Mouse (Mus musculus): ENCODE measurements around the gene Gpr171. TPM values are rescaled to one million over a fixed set of nuclear protein-coding genes. Genes with fewer than 3 reads are reported as not detected.
"Not testable (repeated sequence)": the region's sequence is repeated elsewhere in the genome, so short reads cannot be mapped to it uniquely, and the experiment has no call there.

The Gpr171 gene
- total RNA-seq, 2 experiments from 2014 or later, result 0.17 TPM; not detected in 1

GRCm38 (mm10) chr3:59121067-59121730, 19.6 kb upstream of the Gpr171 start:
- no peak for DNase-seq (ENCODE audit: low spot score in 2 of 2)

GRCm38 (mm10) chr3:59113973-59114517, 12.4 kb upstream of the Gpr171 start:
- no peak for DNase-seq (ENCODE audit: low spot score in 2 of 2)

DNA sequence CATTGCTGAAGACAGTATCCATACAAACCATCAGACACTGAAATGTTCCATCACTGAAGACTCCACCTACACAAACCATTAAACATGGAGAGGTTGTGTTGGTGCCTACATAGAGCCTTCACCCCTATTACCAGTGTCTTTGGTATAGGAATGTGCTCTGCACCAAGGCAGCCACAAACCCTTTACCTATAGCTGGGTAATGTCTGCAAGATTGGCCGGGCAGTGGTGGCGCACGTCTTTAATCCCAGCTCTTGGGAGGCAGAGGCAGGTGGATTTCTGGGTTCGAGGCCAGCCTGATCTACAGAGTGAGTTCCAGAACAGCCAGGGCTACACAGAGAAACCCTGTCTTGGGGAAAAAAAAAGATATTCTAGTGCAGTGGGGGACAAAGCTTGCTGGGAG, 11.7 kb upstream of the Gpr171 start:
- not testable (repeated sequence) for DNase-seq (ENCODE audit: low spot score in 2 of 2)

- DNase-seq (ENCODE audit: low spot score in 2 of 2), result no peak
Measured at GRCm38 (mm10) chr3:59111944-59112343, 10.3 kb upstream of the Gpr171 start.

DNA sequence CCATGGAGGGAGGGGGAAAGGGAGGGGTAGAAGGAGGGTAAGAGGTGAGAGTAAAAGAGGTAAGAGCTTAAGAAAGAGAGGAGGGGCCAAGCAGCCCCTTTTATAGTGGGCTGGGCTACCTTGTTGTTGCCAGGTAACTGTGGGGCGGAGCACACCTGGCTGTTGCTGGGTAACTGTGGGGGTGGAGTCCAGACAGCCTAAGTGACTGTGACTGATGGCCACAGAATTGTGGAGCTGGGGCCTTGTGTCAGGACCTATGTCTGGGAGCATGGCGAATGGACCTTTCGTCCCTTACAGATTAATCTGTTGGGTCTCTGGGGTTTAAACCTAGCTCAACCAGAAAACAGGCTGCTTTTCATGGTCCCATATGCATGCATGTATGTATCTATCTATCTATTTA, 8.2 kb upstream of the Gpr171 start:
- DNase-seq (ENCODE audit: low spot score in 2 of 2), result not testable (repeated sequence)

DNA sequence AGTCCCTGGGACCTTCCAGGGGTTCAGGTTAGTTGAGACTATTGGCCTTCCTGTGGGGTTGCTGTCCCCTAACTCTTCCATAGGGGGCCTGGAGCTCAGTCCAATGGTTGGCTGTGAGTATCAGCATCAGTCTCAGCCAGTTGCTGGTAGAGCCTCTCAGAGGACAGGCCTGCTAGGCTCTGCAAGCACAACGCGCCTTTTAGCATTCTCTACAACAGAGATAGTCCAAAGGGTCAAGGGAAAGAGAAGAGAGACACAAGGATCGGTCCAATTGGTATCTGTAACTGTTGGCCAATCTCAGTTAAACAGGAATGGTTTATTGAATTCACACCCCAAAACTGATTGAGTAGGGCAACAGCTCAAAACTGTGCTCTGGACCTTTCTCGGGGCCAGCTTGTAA, 5.8 kb upstream of the Gpr171 start:
- DNase-seq (ENCODE audit: low spot score in 2 of 2), result no peak

- no peak for DNase-seq (ENCODE audit: low spot score in 2 of 2)
Measured at GRCm38 (mm10) chr3:59104462-59104861, 2.8 kb upstream of the Gpr171 start.

DNA sequence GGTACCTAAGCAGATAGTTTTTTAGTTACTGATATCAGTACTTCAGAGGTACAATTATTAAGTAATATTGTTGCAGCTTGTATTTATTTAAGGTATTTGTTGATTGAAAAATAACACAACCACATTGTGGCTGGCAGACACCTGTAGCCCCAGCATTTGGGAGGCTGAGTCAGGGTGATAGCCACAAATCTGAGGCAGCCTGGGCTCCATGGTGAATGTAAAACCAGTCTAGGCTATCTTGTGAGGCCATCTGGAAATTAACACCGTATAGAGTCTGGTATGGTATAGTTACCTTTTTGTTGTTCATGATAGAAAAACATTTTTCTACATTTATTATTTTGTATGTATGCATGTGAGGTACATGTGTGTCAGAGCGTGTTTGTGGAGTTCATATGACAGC, 525 bp upstream of the Gpr171 start:
- DNase-seq (ENCODE audit: low spot score in 2 of 2), result no peak

GRCm38 (mm10) chr3:59098540-59098939, 3.1 kb downstream of the Gpr171 start:
- DNase-seq (ENCODE audit: low spot score in 2 of 2), result no peak

DNA sequence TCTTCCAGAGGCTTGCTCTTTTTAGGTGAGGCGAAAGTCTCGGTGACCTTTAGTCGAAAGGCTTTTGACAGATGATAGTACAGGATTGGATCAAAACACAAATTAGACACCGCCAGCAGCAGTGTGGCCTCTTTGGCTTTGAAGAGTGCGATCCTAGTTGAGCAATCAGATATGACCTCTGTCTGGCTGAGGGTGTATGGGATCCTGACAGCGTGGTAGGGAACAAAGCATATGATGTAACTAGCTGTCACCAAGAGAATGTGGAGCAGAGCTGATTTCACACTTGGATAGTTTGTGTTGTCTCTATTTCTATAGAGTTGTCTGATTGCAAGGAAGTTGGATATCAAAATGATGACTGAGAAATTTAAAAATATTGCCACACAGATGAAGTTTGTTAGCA, 4.2 kb downstream of the Gpr171 start:
- DNase-seq (ENCODE audit: low spot score in 2 of 2), result no peak

DNA sequence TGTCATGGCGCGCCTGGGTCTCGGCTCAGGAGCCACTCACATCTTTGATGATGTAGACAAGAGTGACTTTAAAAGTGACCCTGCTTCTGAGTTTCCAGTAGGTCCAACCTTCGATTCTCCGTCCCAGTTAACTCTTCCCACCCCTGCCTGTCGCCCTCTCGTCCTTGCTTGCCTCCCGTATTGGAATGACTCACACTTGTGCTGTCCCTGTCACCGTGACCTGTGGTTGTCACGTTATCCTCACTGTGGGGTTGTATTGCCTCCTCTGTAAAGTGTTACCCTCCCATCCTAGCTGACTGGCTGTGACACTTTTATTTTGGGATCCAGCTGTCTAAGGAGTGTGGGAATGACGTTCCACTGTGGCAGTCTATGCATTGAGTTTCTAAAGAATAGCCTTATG, 8.9 kb downstream of the Gpr171 start:
- DNase-seq (ENCODE audit: low spot score in 2 of 2), result no peak

DNA sequence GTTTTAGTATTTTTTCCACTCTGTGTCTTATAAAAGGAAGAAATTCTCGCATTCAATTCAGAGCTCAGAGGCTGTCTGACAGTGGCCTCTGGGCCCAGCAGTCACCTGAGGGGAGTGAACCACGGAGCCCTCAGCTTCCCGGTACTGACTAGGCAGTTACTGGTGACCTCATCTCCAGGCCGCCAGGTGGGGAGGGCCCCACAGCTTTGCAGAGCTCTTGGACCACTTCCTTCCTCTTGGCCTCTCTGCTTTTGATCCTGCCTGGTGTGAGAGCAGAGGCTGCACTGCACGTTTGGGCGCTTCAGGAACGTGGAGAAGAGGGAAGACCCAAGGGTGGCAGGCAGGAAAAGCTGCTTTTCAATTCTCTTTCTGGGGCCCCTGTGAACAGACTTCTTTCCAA, 20.7 kb downstream of the Gpr171 start:
- no peak for DNase-seq (ENCODE audit: low spot score in 2 of 2)

DNA sequence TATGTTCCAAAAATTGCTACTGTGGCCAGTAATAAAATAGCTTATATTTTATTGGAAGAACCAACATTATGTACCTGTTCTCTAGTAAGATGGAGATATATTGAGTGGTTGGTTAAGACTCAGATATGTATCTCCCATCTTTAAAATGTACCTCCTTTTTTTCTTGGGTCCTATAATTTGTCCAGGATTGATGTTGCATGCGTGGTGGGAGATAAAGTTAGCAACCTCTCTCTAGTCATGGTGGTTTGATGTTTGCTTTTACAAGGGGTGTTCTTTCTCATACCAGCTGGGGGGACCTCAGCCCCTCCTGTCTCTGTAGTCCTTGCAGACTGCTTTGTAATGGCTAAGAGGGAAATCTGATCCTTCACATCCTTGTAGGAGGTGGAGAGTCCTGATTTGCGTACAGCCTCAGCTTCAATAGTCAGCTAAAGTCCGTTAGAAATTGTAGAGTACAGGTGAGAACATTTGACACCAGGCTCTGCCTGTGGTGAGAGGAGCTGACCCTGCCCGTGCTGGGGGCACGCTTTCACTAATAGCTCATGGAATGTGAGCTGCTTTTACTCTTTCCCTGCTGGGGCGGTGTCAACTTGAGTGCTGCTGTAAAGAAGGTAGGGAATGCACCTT, 21.2 kb downstream of the Gpr171 start:
- DNase-seq (ENCODE audit: low spot score in 2 of 2), result no peak

GRCm38 (mm10) chr3:59079327-59079726, 22.3 kb downstream of the Gpr171 start:
- no peak for DNase-seq (ENCODE audit: low spot score in 2 of 2)

GRCm38 (mm10) chr3:59078585-59078984, 23.0 kb downstream of the Gpr171 start:
- DNase-seq (ENCODE audit: low spot score in 2 of 2), result no peak

- no peak for DNase-seq (ENCODE audit: low spot score in 2 of 2)
Measured at GRCm38 (mm10) chr3:59077278-59077677, 24.3 kb downstream of the Gpr171 start.

GRCm38 (mm10) chr3:59069071-59069470, 32.5 kb downstream of the Gpr171 start:
- not testable (repeated sequence) for DNase-seq (ENCODE audit: low spot score in 2 of 2)

DNA sequence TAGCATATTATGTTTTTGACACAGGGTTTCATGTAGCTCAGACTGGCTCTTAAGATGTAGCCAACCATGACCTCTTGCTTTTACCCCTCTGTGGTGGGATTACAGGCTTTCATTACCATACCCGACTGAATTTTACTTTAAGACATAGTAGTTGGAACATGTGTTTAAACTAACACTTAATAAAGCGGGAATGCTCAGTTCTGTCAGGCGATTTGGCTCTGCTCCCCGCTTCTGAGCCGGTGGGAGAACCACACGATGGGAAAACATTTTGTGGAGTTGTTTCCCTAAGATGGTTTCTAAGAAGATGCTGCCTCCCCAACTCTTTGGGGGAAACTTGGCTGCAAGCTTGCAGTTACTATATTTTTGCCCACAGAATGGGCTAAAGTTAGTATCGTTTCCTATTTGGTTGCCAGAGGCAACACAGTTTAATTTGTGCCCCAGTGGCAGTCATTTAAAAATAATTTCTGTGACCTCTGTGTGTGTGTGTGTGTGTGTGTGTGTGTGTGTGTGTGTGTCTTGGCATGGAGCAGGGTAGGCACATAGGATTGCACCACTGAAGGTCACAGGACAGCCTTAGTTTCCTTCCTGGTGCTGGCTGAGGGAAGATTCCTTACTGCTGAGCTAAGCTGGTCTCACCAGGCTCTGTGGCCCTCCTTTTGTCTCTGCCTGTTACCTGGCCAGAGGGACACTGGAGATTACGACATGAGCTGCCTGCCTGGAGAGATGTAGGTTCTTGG, 34.9 kb downstream of the Gpr171 start:
- DNase-seq (ENCODE audit: low spot score in 2 of 2), result no peak

GRCm38 (mm10) chr3:59065937-59066336, 35.7 kb downstream of the Gpr171 start:
- DNase-seq (ENCODE audit: low spot score in 2 of 2), result no peak

DNA sequence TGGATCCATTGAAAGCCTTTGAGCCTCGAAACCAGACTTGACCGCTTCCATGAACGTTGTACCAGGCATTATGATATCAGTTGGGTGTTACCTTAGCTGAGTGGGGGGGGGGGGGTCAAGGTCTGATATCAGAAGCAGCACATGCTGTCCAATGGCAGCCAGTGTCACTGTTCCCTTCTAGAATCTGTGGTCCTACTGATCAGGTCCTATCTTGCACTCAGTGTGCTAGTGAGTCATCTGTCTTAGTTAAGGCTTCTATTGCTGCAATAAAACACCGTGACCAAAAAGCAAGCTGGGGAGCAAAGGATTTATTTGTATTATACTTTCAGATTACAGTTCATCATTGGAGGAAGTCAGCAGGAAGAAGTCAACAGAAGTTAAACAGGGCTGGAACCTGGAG, 38.2 kb downstream of the Gpr171 start:
- no peak for DNase-seq (ENCODE audit: low spot score in 2 of 2)

DNA sequence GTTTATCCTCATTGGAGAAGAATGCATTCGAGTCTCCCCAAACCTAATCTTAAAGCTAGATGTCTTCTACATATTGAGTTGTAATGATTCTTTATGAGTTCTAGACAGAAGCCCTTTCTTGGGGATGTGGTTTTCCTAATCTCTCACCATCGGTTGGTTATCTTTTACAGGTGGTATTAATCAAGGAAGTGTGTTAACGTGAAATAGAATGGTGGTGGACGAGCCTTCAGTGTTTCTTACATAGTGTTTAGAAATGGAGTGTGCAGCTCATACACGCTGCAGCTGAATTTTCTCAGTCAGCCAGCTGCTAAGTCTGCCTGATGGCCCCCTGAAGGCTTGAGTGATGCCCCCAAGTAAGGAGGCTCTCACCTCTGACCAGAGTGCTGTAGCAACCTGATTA, 39.5 kb downstream of the Gpr171 start:
- DNase-seq (ENCODE audit: low spot score in 2 of 2), result no peak

- DNase-seq (ENCODE audit: low spot score in 2 of 2), result no peak
Measured at GRCm38 (mm10) chr3:59060131-59060530, 41.5 kb downstream of the Gpr171 start.
